Mouse (Mus musculus) kidney, embryonic 16.5 days (tissue): ENCODE measurements around the gene Krt31. TPM values are rescaled to one million over a fixed set of nuclear protein-coding genes. Genes with fewer than 3 reads are reported as not detected.

ENCODE experiments used
- ATAC-seq: fragments of 200-750 bp; cut with Nextera tagmentation; 2 replicates; pipeline ENCODE4 v1.8.0; 2017; ENCODE audit warnings: moderate TSS enrichment; ENCODE audit not compliant: low FRiP score, low TSS enrichment
- H3K27ac ChIP-seq: fragments of 300-500 bp; sonication (generic); 2 replicates; pipeline ENCODE4 v1.5.1; 2014; ENCODE audit warnings: low read length
- H3K27me3 ChIP-seq: fragments of 300-500 bp; sonication (generic); 2 replicates; pipeline ENCODE4 v1.6.1; 2014; ENCODE audit warnings: low read length, control low read depth, mixed read lengths; ENCODE audit not compliant: insufficient read depth
- H3K36me3 ChIP-seq: fragments of 300-500 bp; sonication (generic); 2 replicates; pipeline ENCODE4 v1.6.1; 2014; ENCODE audit warnings: low read length, control low read depth, mixed read lengths; ENCODE audit not compliant: insufficient read depth
- H3K4me1 ChIP-seq: fragments of 300-500 bp; sonication (generic); 2 replicates; pipeline ENCODE4 v1.6.1; 2014; ENCODE audit warnings: low read length, control low read depth, mixed read lengths; ENCODE audit not compliant: insufficient read depth
- H3K4me2 ChIP-seq: fragments of 300-500 bp; sonication (generic); replicated peaks from 2 replicates; pipeline ENCODE4 v1.6.1; 2014; ENCODE audit warnings: low read depth, low read length
- H3K4me3 ChIP-seq: fragments of 300-500 bp; sonication (generic); 2 replicates; pipeline ENCODE4 v1.5.1; 2014; ENCODE audit warnings: mild to moderate bottlenecking, low read length
- H3K9ac ChIP-seq: fragments of 300-500 bp; sonication (generic); replicated peaks from 2 replicates; pipeline ENCODE4 v1.6.1; 2014; ENCODE audit warnings: low read length
- H3K9me3 ChIP-seq: fragments of 300-500 bp; sonication (generic); 2 replicates; pipeline ENCODE4 v1.6.1; 2016; ENCODE audit warnings: low read length, control low read depth
- WGBS: fragments of 180-500 bp; shearing (Covaris S2); extraction: QIAGEN DNeasy Blood & Tissue Kit; methylation state at CpG from one replicate; pipeline ENCODE4 v1.1.7; 2014; 5-methylcytosine and 5-hydroxymethylcytosine counted together
- polyA plus RNA-seq: library from polyadenylated mRNA; unstranded; fragments of >200 nt; fragmentation: Nextera tagmentation; extraction: Ambion mirVana; gene quantifications from 2 replicates; pipeline ENCODE4 v1.2.1, GENCODE M21; 2015

The Krt31 gene
- polyA plus RNA-seq: not detected in 2 replicates

- no peak for ATAC-seq
- H3K27me3 ChIP-seq: no peaks in the 10 kb centered on the region
- no peaks in the 10 kb centered on the region for H3K36me3 ChIP-seq
- WGBS: 87% methylated on average over 3 of the region's 3 CpGs
- no peaks in the 10 kb centered on the region for H3K4me1 ChIP-seq
- H3K9me3 ChIP-seq: no peaks in the 10 kb centered on the region
- H3K4me3 ChIP-seq: no peak within 1 kb of the TSS
- no peak within 1 kb of the TSS for H3K4me2 ChIP-seq
- no peak within 1 kb of the TSS for H3K27ac ChIP-seq
- H3K9ac ChIP-seq: no peak within 1 kb of the TSS
These were observed at the start of gene Krt31 for GRCm38 (mm10) chr11:100050451-100050850. Gene Krt31, minus strand, starts transcription at chr11:100050551.

DNA sequence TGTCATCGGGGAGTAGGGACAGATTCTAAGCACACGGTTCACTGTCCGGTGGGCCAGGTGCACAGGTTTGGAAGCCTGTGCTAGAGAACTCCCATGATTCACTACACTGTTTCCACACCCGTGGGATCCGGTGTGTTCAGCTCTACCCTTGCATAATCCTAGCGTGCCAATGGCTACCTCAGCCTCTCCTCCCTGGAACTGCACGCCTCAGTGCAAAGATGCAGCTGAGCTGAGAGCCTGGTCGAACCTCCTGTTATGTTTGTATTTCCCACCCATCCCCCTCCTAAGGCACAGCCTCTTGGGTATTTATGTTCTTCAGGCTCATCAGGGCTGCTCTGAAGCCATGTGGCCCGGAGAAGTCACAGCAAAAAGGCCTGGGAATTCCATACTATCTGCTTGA lies 47.5 kb upstream of the Krt31 start:
- no peak overlapping the region for H3K4me3 ChIP-seq
- no peak overlapping the region for H3K9ac ChIP-seq
- ATAC-seq: peak; percentile 86
- 0 out of 2 replicates have a peak overlapping the region, but pooled peaks have one; percentile 44 for H3K27ac ChIP-seq
- no peak overlapping the region for H3K4me2 ChIP-seq
- WGBS: 33% methylated on average over 9 of the region's 9 CpGs
- H3K36me3 ChIP-seq: no peaks in the 10 kb centered on the region
- H3K27me3 ChIP-seq: no peaks in the 10 kb centered on the region
- H3K4me1 ChIP-seq: peaks cover 13% of the 10 kb centered on the region
- no peaks in the 10 kb centered on the region for H3K9me3 ChIP-seq

- Histone ChIP-seq H3K4me1 (peaks cover 17% of the 10 kb centered on the region), H3K36me3 (no peaks in the 10 kb centered on the region), H3K4me3 (no peak within 1 kb of the TSS), H3K4me2 (no peak within 1 kb of the TSS), H3K9me3 (no peaks in the 10 kb centered on the region), H3K9ac (no peak within 1 kb of the TSS), H3K27me3 (no peaks in the 10 kb centered on the region), H3K27ac (no peak within 1 kb of the TSS)
- WGBS: 66% methylated on average over 9 of the region's 9 CpGs
- no peak for ATAC-seq
These were observed 45.8 kb upstream of the Krt31 start, which contains the start of gene Krt35 for GRCm38 (mm10) chr11:100096141-100096540. Gene Krt35, minus strand, starts transcription at chr11:100096241.

DNA sequence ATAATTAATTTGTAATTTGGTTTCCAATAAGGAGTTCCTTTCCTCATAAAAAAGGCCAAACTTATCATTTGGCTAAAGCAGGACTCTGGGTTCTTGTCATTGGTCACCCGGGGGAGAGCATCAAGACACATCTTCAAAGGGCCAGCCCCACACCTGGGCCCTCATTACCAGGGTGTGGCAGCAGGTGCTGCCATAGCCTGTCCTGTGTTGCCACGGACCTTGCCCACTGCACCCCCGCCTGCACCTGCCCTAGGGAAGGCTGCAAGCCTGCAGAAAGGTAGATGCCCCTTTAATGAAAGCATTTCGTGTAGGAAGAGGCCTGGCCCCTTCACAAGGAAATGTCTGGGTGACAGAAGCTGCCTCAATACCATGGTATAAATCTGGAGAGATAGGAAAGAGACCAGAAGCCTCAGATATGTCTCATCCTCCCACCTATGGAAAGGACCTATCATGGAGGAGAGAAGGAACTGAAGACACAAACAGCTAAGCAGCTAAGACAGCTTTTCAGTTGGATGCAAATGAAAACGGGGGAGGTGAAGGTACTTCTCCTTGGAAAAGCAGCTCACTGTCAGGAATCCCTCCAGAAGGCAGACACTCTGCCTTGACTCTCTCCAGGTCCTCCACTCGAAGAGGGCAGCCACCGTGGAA lies 38.2 kb upstream of the Krt31 start:
- no peak overlapping the region for H3K4me3 ChIP-seq
- H3K4me2 ChIP-seq: no peak overlapping the region
- H3K27me3 ChIP-seq: no peaks in the 10 kb centered on the region
- no peak overlapping the region for H3K9ac ChIP-seq
- no peaks in the 10 kb centered on the region for H3K36me3 ChIP-seq
- H3K9me3 ChIP-seq: no peaks in the 10 kb centered on the region; the same call in 1 of the 2 replicates
- no peak overlapping the region for H3K27ac ChIP-seq
- ATAC-seq: no peak
- WGBS: 62% methylated on average over 7 of the region's 7 CpGs
- 0 out of 2 replicates have a peak, but pooled peaks cover 3% of the 10 kb centered on the region for H3K4me1 ChIP-seq

DNA sequence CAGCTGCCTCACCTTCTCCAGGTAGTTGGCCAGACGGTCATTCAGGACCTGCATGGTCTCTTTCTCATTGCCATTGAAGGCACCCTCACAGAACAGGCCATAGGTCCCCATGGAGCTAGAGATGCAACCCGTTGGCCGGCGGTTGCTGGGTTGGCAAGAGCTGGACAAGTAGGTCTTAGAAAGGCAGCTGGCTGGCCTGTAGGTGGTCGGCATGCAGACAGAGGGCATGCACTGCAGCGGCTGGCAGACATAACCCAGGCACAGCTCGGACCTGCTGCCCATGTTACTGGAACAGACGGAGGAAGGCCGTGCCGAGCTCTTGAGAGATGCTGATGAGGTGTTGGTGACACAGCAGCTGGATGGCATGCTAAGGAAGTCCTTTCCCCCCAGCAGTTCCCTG lies 37.5 kb upstream of the Krt31 start, which contains the start of gene Krt32:
Krt32 (minus strand) TSS at position 366 of the 400 bp plus-strand sequence.
- no peak for ATAC-seq
- Histone ChIP-seq H3K4me3 (no peak within 1 kb of the TSS), H3K27ac (no peak within 1 kb of the TSS), H3K36me3 (no peaks in the 10 kb centered on the region), H3K27me3 (no peaks in the 10 kb centered on the region), H3K4me1 (0 out of 2 replicates have a peak, but pooled peaks cover 3% of the 10 kb centered on the region), H3K9ac (no peak within 1 kb of the TSS), H3K4me2 (no peak within 1 kb of the TSS), H3K9me3 (no peaks in the 10 kb centered on the region; the same call in 1 of the 2 replicates)
- 94% methylated on average over 10 of the region's 10 CpGs for WGBS

GRCm38 (mm10) chr11:100073873-100074272 lies 23.5 kb upstream of the Krt31 start:
- no peaks in the 10 kb centered on the region for H3K9me3 ChIP-seq

DNA sequence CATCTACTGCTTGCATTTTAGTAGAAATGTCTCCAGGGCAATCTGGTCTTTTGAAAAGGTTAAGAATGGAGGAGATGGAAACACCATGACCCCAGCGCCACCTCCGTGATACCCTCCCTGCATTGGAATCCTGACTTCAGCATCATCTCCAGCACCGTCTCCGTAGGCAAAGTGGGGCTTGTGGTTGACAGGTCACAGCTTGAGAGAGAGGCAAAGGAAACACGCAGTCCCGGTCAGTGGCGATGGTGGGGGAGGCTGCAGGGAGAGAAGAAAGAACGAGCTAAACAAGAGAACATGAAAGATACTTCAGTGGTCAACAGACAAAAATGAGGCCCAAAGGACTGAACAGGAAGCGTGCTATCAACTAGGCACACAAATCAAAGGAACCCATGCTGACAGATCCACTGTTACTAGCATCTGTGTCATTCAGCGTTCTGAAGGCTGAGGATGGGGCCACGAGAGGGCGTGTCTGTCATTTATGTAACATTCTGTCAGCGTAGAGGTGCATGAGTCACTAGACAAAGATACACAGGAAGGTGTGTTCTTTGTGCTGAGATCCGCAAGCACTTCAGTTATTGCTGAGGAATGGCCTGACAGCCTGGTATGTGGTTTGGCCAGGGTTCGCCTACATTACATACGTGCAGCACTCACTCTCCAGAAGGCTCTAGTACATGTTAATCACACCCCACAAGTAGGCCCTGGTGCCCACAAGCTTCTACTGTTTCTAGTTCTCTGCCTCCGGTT lies 17.1 kb upstream of the Krt31 start:
- Histone ChIP-seq H3K27ac (no peak overlapping the region), H3K36me3 (no peaks in the 10 kb centered on the region), H3K4me1 (no peaks in the 10 kb centered on the region), H3K4me2 (no peak overlapping the region), H3K9me3 (no peaks in the 10 kb centered on the region), H3K4me3 (no peak overlapping the region), H3K27me3 (no peaks in the 10 kb centered on the region), H3K9ac (no peak overlapping the region)
- no peak for ATAC-seq
- WGBS: 73% methylated on average over 17 of the region's 17 CpGs

More at GRCm38 (mm10) chr11:100073873-100074272, 23.5 kb upstream of the Krt31 start:
- 50% methylated on average over 1 of the region's 1 CpGs for WGBS
- no peak for ATAC-seq
- Histone ChIP-seq H3K4me1 (no peaks in the 10 kb centered on the region), H3K9ac (no peak overlapping the region), H3K4me3 (no peak overlapping the region), H3K36me3 (no peaks in the 10 kb centered on the region), H3K27ac (no peak overlapping the region), H3K27me3 (no peaks in the 10 kb centered on the region), H3K4me2 (no peak overlapping the region)

- 74% methylated on average over 12 of the region's 12 CpGs for WGBS
- H3K27ac ChIP-seq: no peak overlapping the region
These were observed 16.1 kb upstream of the Krt31 start for GRCm38 (mm10) chr11:100066236-100067010.

DNA sequence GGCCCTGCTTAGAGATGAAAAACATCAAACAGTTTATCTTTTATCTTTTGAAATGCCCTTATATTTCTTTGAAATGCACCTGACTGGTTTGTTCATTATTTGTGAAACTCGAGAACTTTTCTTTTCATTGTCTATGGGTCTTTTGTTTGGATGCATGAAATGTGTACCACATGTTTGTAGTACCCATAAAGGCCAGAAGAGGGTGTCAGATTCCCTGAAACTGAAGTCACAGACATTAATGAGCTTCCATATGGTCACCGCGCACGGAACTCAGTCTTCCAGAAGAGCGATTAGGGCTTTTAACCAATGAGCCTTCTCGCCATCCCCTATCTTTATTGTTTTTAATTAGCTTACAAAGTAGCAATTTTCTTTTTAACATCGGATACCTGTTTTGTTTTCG lies 8.5 kb upstream of the Krt31 start:
- no peak for ATAC-seq
- WGBS: 54% methylated on average over 8 of the region's 8 CpGs
- Histone ChIP-seq H3K9ac (no peak overlapping the region), H3K9me3 (no peaks in the 10 kb centered on the region), H3K4me3 (no peak overlapping the region), H3K27me3 (no peaks in the 10 kb centered on the region), H3K4me2 (no peak overlapping the region), H3K36me3 (no peaks in the 10 kb centered on the region), H3K27ac (no peak overlapping the region), H3K4me1 (no peaks in the 10 kb centered on the region)

More at GRCm38 (mm10) chr11:100066236-100067010, 16.1 kb upstream of the Krt31 start:
- Histone ChIP-seq H3K9me3 (no peaks in the 10 kb centered on the region), H3K27me3 (no peaks in the 10 kb centered on the region), H3K36me3 (no peaks in the 10 kb centered on the region), H3K4me3 (no peak overlapping the region), H3K4me1 (no peaks in the 10 kb centered on the region), H3K9ac (no peak overlapping the region), H3K4me2 (no peak overlapping the region)
- no peak for ATAC-seq
